Mouse (Mus musculus) hindbrain, embryonic 10.5 days (tissue): ENCODE results near the gene Hoxb1. TPM values are rescaled to one million over a fixed set of nuclear protein-coding genes. Genes with fewer than 3 reads are reported as not detected.

Experiments used
- DNase-seq: peaks from one replicate; pipeline ENCODE4 v3.0.0-alpha.2; 2017; ENCODE audit warnings: low spot score
- H3K27ac ChIP-seq: fragments of 300-500 bp; sonication (generic); 2 replicates; pipeline ENCODE4 v1.5.1; 2016; ENCODE audit warnings: mild to moderate bottlenecking, moderate library complexity
- H3K27me3 ChIP-seq: fragments of 300-500 bp; sonication (generic); 2 replicates; pipeline ENCODE4 v1.6.1; 2016; ENCODE audit warnings: mild to moderate bottlenecking; ENCODE audit not compliant: poor library complexity, insufficient read depth, severe bottlenecking
- H3K36me3 ChIP-seq: fragments of 300-500 bp; sonication (generic); 2 replicates; pipeline ENCODE4 v1.6.1; 2016; ENCODE audit warnings: mild to moderate bottlenecking, moderate library complexity
- H3K4me1 ChIP-seq: fragments of 300-500 bp; sonication (generic); replicated peaks from 2 replicates; pipeline ENCODE4 v1.6.1; 2016; ENCODE audit warnings: mild to moderate bottlenecking
- H3K4me3 ChIP-seq: fragments of 300-500 bp; sonication (generic); 2 replicates; pipeline ENCODE4 v1.5.1; 2016; ENCODE audit warnings: mild to moderate bottlenecking, moderate library complexity
- H3K9me3 ChIP-seq: fragments of 300-500 bp; sonication (generic); 2 replicates; pipeline ENCODE4 v1.6.1; 2016; ENCODE audit warnings: mild to moderate bottlenecking, moderate library complexity
- WGBS: fragments of 180-500 bp; shearing (Covaris S2); methylation state at CpG from one replicate; pipeline ENCODE4 v1.1.7; 2016; 5-methylcytosine and 5-hydroxymethylcytosine counted together
- polyA plus RNA-seq: library from polyadenylated mRNA; unstranded; fragments of >200 nt; fragmentation: Nextera tagmentation; extraction: Ambion mirVana; gene quantifications from 2 replicates; pipeline ENCODE4 v1.2.1, GENCODE M21; 2016

The Hoxb1 gene
- polyA plus RNA-seq, 1 experiment from 2014 or later: 15.4 TPM

- WGBS: 10% methylated on average over 4 of the region's 4 CpGs
- Histone ChIP-seq H3K36me3 (peaks cover 5% of the 10 kb centered on the region; the same call in 1 of the 2 replicates), H3K27ac (peak overlapping the region; percentile 89), H3K4me3 (peak overlapping the region; percentile 69), H3K4me1 (peaks cover 33% of the 10 kb centered on the region), H3K9me3 (no peaks in the 10 kb centered on the region), H3K27me3 (peaks cover 100% of the 10 kb centered on the region)
- no peak for DNase-seq
Measured at GRCm38 (mm10) chr11:96347717-96348116, 17.8 kb upstream of the Hoxb1 start.

DNA sequence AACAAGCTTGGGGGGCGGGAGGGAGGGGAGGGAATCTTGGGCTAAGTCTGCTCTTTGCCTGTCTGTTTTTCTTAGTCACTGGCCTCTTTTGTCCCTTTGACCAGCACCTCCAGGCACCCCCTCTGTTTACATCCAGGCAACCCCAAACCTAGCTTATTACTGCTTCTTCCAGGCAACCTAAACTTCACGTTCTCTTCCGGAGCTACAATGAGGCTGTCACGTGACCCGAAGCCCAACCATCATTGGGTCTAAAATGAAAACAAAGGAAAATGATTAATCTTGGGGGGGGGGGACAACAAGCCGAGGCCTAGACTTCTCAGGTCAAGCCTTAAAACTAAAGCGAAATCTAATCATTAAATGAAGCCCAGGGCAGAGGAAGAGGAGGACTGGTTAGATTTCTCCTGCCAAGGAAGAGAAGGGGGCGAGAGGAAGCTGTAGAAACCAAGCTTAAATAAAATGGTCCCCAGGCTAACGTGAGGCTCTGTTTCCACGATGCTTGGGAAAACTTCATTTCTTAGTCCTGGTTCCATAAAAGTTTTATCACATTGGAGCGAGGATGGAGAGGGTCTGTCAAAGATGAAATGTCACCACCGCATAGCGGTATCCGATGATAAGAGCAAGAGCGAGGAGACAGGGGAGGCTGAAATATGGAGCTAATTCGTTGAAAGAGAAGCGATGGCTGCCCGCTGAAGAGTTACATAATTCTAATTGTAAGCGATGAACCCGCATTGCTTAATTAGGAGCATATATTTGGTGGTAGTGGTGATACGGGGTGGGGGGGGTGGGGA lies 17.2 kb upstream of the Hoxb1 start:
- 5% methylated on average over 21 of the region's 21 CpGs for WGBS
- peaks cover 100% of the 10 kb centered on the region for H3K27me3 ChIP-seq
- peak overlapping the region; percentile 69 for H3K4me3 ChIP-seq
- H3K27ac ChIP-seq: peak overlapping the region; percentile 89
- H3K9me3 ChIP-seq: no peaks in the 10 kb centered on the region
- peaks cover 10% of the 10 kb centered on the region for H3K36me3 ChIP-seq
- peak; percentile 57 for DNase-seq
- peaks cover 36% of the 10 kb centered on the region for H3K4me1 ChIP-seq

GRCm38 (mm10) chr11:96348988-96349387 lies 16.6 kb upstream of the Hoxb1 start:
- peaks cover 36% of the 10 kb centered on the region for H3K4me1 ChIP-seq
- H3K4me3 ChIP-seq: peak overlapping the region; percentile 69
- peaks cover 12% of the 10 kb centered on the region for H3K36me3 ChIP-seq
- DNase-seq: no peak
- H3K27me3 ChIP-seq: peaks cover 100% of the 10 kb centered on the region
- no peaks in the 10 kb centered on the region for H3K9me3 ChIP-seq
- peak overlapping the region; percentile 89 for H3K27ac ChIP-seq
- WGBS: 17% methylated on average over 3 of the region's 3 CpGs

DNA sequence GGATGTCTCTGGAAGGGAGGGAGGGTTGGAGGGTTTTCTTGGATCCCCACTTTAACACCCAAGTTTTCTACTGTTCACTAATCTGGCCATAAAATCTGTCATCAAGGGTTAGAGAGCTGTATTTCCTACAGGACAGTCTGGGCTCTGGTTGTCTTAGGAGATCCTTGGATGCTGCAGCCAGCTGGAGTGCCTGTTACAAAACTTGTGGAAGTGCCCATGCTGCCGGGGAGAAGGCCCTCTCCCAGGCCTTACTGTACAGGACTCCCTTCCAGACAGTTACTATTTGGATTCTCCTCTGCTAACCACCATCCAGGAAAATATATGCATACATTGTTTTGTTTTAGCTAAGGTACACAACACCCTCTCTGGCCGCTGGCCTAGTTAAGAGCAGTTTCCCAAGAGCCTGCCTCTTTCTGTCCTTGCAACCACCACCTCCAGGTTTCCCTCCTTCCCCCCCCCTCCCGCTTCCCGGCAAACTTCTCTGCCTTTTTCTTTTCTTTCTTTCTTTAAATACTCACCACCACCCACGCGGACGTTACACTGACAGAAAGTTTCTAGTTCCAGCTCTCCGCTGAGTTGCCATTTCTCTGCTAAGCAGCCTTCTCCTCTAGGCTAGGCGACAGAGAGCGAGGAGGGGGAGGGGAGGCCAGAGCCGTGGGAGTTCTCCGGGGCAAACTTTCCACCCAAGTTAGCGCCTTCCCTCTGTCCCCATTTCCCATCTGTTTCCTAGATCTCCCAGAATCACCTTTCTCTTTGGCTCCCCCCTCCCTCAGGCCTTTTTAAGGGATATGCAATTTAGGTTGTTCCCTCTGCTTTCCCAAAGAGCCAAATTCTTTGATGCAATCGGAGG lies 15.8 kb upstream of the Hoxb1 start:
- 2% methylated on average over 14 of the region's 14 CpGs for WGBS

GRCm38 (mm10) chr11:96350341-96350624 lies 15.3 kb upstream of the Hoxb1 start, which contains the start of gene Hoxb2:
TSS of gene Hoxb2 (plus strand) at chr11:96350525.
- H3K4me3 ChIP-seq: peak within 1 kb of the TSS; percentile 69
- H3K4me1 ChIP-seq: peaks cover 36% of the 10 kb centered on the region
- no peak for DNase-seq
- H3K36me3 ChIP-seq: peaks cover 16% of the 10 kb centered on the region
- 4% methylated on average over 2 of the region's 2 CpGs for WGBS
- no peaks in the 10 kb centered on the region for H3K9me3 ChIP-seq
- H3K27me3 ChIP-seq: peaks cover 100% of the 10 kb centered on the region
- H3K27ac ChIP-seq: peak within 1 kb of the TSS; percentile 95

More for the DNA sequence above, 15.8 kb upstream of the Hoxb1 start:
- Histone ChIP-seq H3K27me3 (peaks cover 100% of the 10 kb centered on the region), H3K9me3 (no peaks in the 10 kb centered on the region), H3K36me3 (peaks cover 16% of the 10 kb centered on the region), H3K4me1 (peaks cover 36% of the 10 kb centered on the region), H3K27ac (peak overlapping the region; percentile 89), H3K4me3 (peak overlapping the region; percentile 69)
- peak; percentile 72 for DNase-seq

- peaks cover 100% of the 10 kb centered on the region for H3K27me3 ChIP-seq
- H3K9me3 ChIP-seq: no peaks in the 10 kb centered on the region
- DNase-seq: peak; percentile 29
- peak overlapping the region; percentile 69 for H3K4me3 ChIP-seq
- 7% methylated on average over 2 of the region's 2 CpGs for WGBS
- peak overlapping the region; percentile 95 for H3K27ac ChIP-seq
- peaks cover 31% of the 10 kb centered on the region for H3K4me1 ChIP-seq
- H3K36me3 ChIP-seq: peaks cover 15% of the 10 kb centered on the region
Measured at GRCm38 (mm10) chr11:96350791-96351190, 14.8 kb upstream of the Hoxb1 start.

DNA sequence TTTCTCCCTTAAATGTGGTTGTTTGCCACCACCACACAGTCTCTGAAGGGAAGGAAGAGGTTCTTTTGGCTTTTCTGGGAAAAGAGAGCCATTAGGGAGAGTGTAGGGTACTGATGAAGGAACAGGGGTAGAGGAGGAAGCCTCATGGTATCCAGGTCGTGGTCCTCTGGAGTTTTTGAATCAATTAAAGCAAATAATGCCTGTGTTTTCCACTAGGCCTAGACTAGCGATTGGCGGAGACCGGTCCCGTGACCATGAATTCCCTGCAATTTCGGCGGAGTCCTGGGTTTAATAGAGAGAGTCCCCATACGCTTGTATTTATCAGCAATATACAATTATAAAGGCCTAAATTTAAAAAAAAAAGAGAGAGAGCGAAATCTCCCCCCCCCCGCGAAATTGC lies 14.2 kb upstream of the Hoxb1 start:
- H3K4me1 ChIP-seq: peaks cover 26% of the 10 kb centered on the region
- WGBS: 2% methylated on average over 11 of the region's 11 CpGs
- H3K27ac ChIP-seq: peak overlapping the region; percentile 95
- peak; percentile 70 for DNase-seq
- peak overlapping the region; percentile 69 for H3K4me3 ChIP-seq
- H3K27me3 ChIP-seq: peaks cover 100% of the 10 kb centered on the region
- peaks cover 11% of the 10 kb centered on the region for H3K36me3 ChIP-seq
- no peaks in the 10 kb centered on the region for H3K9me3 ChIP-seq

- Histone ChIP-seq H3K9me3 (no peaks in the 10 kb centered on the region), H3K27ac (peak overlapping the region; percentile 95), H3K4me3 (peak overlapping the region; percentile 69), H3K27me3 (peaks cover 100% of the 10 kb centered on the region), H3K4me1 (peaks cover 23% of the 10 kb centered on the region; the same call in 1 of the 2 replicates), H3K36me3 (peaks cover 11% of the 10 kb centered on the region)
- DNase-seq: peak; percentile 67
- under 1% methylated on average over 22 of the region's 22 CpGs for WGBS
Measured at GRCm38 (mm10) chr11:96351831-96352230, 13.7 kb upstream of the Hoxb1 start.

- Histone ChIP-seq H3K36me3 (peaks cover 11% of the 10 kb centered on the region), H3K9me3 (no peaks in the 10 kb centered on the region), H3K27ac (peak overlapping the region; percentile 95), H3K4me1 (peaks cover 23% of the 10 kb centered on the region; the same call in 1 of the 2 replicates), H3K27me3 (peaks cover 100% of the 10 kb centered on the region), H3K4me3 (peak overlapping the region; percentile 69)
- DNase-seq: peak; percentile 73
- WGBS: under 1% methylated on average over 75 of the region's 75 CpGs
Measured at GRCm38 (mm10) chr11:96352691-96353521, 12.6 kb upstream of the Hoxb1 start.

- DNase-seq: no peak
- Histone ChIP-seq H3K36me3 (peaks cover 11% of the 10 kb centered on the region), H3K27ac (peak overlapping the region; percentile 95), H3K9me3 (no peaks in the 10 kb centered on the region), H3K27me3 (peaks cover 100% of the 10 kb centered on the region), H3K4me3 (peak overlapping the region; percentile 69), H3K4me1 (peaks cover 23% of the 10 kb centered on the region; the same call in 1 of the 2 replicates)
- WGBS: under 1% methylated on average over 14 of the region's 14 CpGs
Measured at GRCm38 (mm10) chr11:96353522-96353841, 12.1 kb upstream of the Hoxb1 start.

- Histone ChIP-seq H3K27me3 (peaks cover 99% of the 10 kb centered on the region), H3K4me3 (peak overlapping the region; percentile 69), H3K9me3 (no peaks in the 10 kb centered on the region), H3K4me1 (peaks cover 23% of the 10 kb centered on the region; the same call in 1 of the 2 replicates), H3K36me3 (peaks cover 11% of the 10 kb centered on the region), H3K27ac (peak overlapping the region; percentile 95)
- DNase-seq: no peak
- 4% methylated on average over 8 of the region's 8 CpGs for WGBS
Measured at GRCm38 (mm10) chr11:96353939-96354338, 11.6 kb upstream of the Hoxb1 start.

DNA sequence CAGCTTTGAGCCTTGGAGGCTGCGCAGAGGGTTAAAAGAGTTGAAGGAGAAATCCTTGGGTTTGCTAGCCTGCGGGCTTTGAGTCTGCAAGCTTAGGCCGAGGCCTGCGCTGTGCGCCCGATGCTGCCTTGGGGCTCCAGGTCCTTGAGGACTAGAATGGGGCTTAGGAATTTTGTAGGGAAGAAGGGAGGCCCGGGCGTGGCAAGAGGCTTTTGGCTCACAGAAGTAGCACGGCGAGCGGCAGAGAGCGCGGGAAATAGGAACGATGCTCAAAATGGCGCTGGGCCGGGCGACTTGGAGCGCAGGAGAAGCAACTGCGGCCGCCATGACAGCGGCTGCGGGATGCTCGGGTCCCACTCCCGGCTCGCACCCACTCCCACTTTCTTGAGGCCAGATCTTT lies 11.2 kb upstream of the Hoxb1 start:
- Histone ChIP-seq H3K27ac (peak overlapping the region; percentile 95), H3K4me1 (peaks cover 23% of the 10 kb centered on the region; the same call in 1 of the 2 replicates), H3K9me3 (no peaks in the 10 kb centered on the region), H3K27me3 (peaks cover 99% of the 10 kb centered on the region), H3K4me3 (peak overlapping the region; percentile 69), H3K36me3 (peaks cover 11% of the 10 kb centered on the region)
- WGBS: under 1% methylated on average over 25 of the region's 25 CpGs
- peak; percentile 79 for DNase-seq
